Comparison of ENCODE assay signal across 26 mouse cellular contexts in the genomic region with DNA sequence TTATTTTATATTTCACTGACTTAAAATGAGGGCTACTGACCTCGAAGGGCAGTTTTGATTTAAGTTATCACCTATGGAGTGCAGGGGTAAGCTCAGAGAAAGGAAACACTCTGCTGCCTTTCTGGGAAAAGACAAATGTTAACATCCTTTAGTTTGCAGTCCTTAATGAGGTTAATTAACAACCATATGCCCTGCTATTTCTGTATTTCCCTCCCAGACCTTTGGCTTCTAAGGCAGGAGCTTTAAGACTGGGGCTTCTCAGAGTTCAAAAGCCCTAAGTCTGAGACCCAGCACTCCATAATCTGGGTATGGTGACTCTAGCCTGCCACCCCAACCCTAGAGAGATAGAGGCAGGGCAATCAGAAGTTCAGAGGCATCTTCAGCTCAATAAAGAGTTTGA. TPM values are rescaled to one million over a fixed set of nuclear protein-coding genes. Genes with fewer than 3 reads are reported as not detected.
"Had no signal": no experiment of that assay in that cellular context is flagged by ENCODE, and none has a peak within 500 bp of the region (broad histone marks: within the 10 kb centered on the region; RNA-seq: fewer than 3 reads in every experiment).

No protein-coding gene starts in this region.

- DNase-seq: cerebellum, adult 2 months; cerebellum, adult 8-10 months; cerebellum, adult 9-10 months; cerebellum, adult 9-11 months; cerebellum, postnatal 10 days; cerebellum, postnatal 14 days; cerebellum, postnatal 25 days; cerebellum, postnatal 36 days; embryo, embryonic 11 days; forebrain, postnatal 0 days; gastrocnemius, adult 2 months; gastrocnemius, postnatal 10 days; gastrocnemius, postnatal 14 days; gastrocnemius, postnatal 25 days; gastrocnemius, postnatal 36 days; heart, adult 18-20 months had no signal

- H3K27me3 ChIP-seq: forebrain, embryonic 13.5 days; forebrain, embryonic 15.5 days had no signal

- H3K36me3 ChIP-seq: embryonic facial prominence, embryonic 10.5 days; embryonic facial prominence, embryonic 12.5 days; embryonic facial prominence, embryonic 13.5 days; embryonic facial prominence, embryonic 15.5 days; forebrain, embryonic 15.5 days had no signal

- H3K27ac ChIP-seq: embryonic facial prominence, embryonic 10.5 days; embryonic facial prominence, embryonic 12.5 days; embryonic facial prominence, embryonic 13.5 days; embryonic facial prominence, embryonic 15.5 days; forebrain, embryonic 12.5 days; forebrain, embryonic 15.5 days; gastrocnemius, adult 2 months had no signal

- H3K4me3 ChIP-seq: embryonic facial prominence, embryonic 10.5 days; embryonic facial prominence, embryonic 12.5 days; embryonic facial prominence, embryonic 13.5 days; embryonic facial prominence, embryonic 15.5 days; erythroblast, embryonic 14.5 days; forebrain, embryonic 10.5 days; forebrain, embryonic 12.5 days; forebrain, embryonic 13.5 days; forebrain, embryonic 15.5 days; gastrocnemius, adult 2 months had no signal

- H3K4me1 ChIP-seq: embryonic facial prominence, embryonic 12.5 days; embryonic facial prominence, embryonic 13.5 days; embryonic facial prominence, embryonic 15.5 days had no signal

RNA-seq across cellular contexts. Expression of gene Sox2, which starts 19.5 kb away (rescaled TPM):
- polyA plus RNA-seq: erythroblast, embryonic 14.5 days; gonadal fat pad, adult 2 months had no signal
